Mouse (Mus musculus) retina, embryonic 14.5 days (tissue): ENCODE measurements around the gene Kif26a.
A peak's percentile ranks its signal among the peaks of the same experiment; 100 is the strongest.

ENCODE experiments used
- DNase-seq: peaks from one replicate; pipeline ENCODE4 v3.0.0-alpha.2; 2015; ENCODE audit warnings: low spot score

The Kif26a gene

DNA sequence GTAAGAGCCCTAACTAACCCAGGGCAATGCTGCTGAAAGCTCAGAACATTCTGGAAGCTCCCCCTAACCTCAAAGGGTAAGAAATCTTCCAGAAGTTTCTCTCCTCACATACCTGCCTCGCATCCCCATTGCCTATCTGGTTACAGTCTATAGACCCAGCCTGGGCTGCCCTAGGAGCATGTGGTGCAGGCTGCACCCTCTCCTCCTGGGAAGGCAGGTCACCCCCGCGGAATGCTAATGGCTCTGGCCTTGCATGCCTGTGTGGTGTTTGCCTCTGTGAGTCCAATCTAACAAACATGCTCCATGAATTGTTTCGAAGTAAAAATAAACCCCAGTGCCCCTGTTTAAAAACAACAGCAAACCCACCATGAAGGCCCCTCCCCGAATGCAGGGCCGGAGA is 75.3 kb downstream of the Kif26a start:
- peak; percentile 33 for DNase-seq

DNA sequence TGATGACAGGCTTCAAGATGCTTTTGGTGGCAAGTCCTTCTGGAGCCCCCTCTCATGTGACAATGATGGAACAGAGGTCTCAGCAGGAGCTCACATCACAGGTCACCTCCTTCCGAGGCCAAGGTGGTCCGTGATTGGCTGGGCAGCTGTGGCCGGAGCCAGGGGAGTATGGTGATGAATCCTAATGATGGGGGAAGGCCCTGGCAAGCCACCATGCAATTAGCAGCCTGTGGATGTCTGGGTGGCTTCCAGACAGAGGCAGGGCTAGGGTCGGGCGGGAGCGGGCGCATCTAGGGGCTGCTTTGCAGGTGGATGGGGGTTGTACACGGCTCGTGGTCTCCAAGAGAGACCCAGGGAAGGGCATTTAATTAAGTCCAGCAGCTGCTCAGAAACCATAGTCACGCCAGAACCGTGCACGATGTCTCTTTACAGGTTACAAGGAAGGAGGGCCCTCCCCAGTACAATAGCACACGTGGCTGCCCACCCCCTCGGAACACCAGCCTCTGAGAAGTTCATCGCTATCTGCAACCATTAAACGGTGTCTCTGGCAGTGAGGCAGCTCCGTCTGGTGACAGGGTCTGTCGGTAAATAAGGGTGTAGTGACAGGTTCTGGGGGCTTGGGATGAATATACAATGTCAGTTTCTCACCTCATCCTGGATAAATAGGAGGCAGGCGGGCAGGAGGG is 75.9 kb downstream of the Kif26a start:
- peak; percentile 76 for DNase-seq

DNA sequence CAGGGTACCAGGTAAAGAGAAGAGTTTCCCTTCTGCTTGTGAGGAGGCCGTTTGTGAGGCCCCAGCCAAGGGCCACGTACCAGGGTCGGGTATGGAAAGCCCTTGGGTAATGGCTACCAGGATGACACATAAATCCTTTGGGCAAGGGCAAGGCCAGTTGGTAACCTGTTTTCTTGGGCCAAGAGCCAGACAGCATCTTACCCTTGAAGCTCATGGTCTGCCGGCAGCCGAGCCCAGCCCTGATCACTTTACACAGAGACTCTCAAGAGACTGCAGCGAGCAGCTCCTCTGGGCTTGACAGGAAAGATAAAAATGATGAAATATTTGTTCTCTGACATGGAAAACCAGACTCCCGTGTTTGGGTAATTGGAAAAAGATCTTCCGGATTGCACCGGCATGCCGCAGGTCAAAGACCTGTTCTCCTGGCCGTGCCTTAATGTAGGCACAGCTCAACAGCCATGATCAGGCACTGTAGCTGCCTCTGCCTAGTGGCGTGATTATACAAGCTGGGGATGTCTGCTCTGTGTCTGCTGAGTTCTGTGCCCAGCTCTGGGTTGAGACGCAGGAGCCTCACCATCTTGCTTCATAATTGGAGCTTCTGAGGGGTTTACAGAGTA is 77.8 kb downstream of the Kif26a start:
- no peak for DNase-seq

DNA sequence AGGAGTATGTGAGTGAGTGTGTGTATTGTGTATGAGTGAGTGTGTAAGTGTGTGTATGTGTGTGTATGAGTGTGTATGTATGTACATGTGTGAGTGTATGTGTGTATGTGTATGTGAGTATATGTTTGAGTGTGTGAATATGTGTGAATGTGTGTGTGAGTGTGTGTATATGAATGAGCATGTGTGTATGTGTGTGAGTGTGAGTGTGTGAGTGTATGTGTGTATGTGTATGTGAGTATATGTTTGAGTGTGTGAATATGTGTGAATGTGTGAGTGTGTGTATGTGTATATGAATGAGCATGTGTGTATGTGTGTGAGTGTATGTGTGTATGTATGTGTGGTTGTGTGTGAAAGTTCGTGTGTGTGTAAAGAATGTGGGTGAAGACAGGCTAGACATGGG is 80.2 kb downstream of the Kif26a start:
- no peak for DNase-seq

DNA sequence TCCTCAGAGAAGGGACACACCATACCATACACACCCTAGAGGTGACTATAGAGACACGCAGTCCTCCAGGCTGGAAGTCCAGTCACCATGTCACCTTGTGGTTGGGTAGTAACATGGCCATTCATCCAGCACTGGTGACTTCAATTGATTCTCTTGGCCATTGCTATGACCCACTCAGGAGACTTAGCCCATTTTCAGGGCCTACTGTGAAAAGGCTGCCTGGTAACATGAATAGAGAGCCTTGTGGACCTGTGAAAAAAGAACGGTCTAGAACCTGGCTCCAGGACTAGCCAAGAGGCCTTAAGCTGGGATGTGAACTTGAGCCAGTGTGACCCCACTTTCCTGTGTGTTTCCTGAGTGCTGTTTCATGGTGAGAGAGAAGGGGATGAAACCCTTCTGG is 80.6 kb downstream of the Kif26a start:
- no peak for DNase-seq

DNA sequence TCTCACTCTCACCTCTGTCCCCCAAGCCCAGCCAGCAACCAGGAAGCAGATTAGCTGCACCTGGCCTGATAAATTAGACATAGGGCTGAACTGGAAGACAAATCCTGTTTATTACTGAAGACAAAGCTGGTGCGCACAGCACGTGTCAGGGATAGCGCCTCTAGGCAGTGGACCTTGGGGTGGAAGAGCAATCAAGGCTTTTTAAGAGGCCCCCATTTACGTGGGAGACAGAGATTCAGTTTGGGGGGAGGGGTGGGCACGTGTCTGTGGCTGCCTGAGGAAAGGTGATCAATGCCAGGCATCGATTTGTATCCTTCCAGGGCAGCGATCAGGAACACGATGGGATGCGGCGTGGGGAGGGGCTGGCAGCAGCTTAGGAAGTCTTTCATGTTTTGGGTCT is 83.1 kb downstream of the Kif26a start:
- no peak for DNase-seq

DNA sequence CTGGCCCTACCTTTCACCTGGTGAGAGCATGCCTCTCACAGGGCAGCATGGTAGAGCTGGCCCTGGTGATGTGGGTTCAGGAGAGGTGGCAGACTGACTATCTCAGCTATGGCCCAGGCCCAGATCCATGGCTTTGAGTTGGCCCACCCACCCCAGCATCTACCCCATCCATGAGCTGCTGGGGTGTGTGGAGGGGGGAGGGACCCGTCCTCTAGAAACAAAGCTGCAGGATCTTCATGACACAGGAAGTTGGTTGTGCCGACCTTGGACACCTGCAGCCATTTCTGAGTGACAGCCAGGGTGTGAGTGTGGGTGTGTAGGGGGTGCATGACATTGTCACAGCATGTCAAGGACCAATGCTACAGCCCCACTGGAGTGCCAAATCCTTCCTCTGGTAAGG is 84.2 kb downstream of the Kif26a start:
- DNase-seq, result no peak
